Mouse (Mus musculus) heart, adult 2 months (tissue): ENCODE measurements around the gene Naa16. TPM values are rescaled to one million over a fixed set of nuclear protein-coding genes. Genes with fewer than 3 reads are reported as not detected.

ENCODE experiments used
- DNase-seq, 2 experiments: peaks; one replicate each; pipeline ENCODE4 v3.0.0; 2021
- H3K27ac ChIP-seq: fragments of 200-600 bp; 2 replicates; pipeline ENCODE4 v1.8.1; 2022
- H3K27me3 ChIP-seq: fragments of 200-500 bp; 2 replicates; pipeline ENCODE4 v1.6.1; 2012; ENCODE audit warnings: mild to moderate bottlenecking, low read length, inconsistent platforms, mixed read lengths; ENCODE audit not compliant: control insufficient read depth, insufficient read depth
- H3K36me3 ChIP-seq: fragments of 200-500 bp; 2 replicates; pipeline ENCODE4 v1.6.1; 2012; ENCODE audit warnings: low read length, inconsistent platforms; ENCODE audit not compliant: control insufficient read depth, insufficient read depth
- H3K4me1 ChIP-seq: fragments of 200-500 bp; 2 replicates; pipeline ENCODE4 v1.6.1; 2011; ENCODE audit warnings: low read length; ENCODE audit not compliant: control insufficient read depth, insufficient read depth
- H3K4me3 ChIP-seq: fragments of 200-600 bp; 2 replicates; pipeline ENCODE4 v1.8.1; 2022
- H3K79me2 ChIP-seq: fragments of 200-500 bp; replicated peaks from 2 replicates; pipeline ENCODE4 v1.6.1; 2012; ENCODE audit warnings: mild to moderate bottlenecking, inconsistent platforms, low read length, moderate library complexity, mixed read lengths; ENCODE audit not compliant: control insufficient read depth, insufficient read depth
- H3K9ac ChIP-seq: fragments of 200-500 bp; 2 replicates; pipeline ENCODE4 v1.6.1; 2012; ENCODE audit warnings: low read depth, mild to moderate bottlenecking, control low read depth, inconsistent platforms, low read length, mixed read lengths
- CTCF ChIP-seq: fragments of 200-600 bp; IDR thresholded peaks from 2 replicates; pipeline ENCODE4 v1.8.1; 2022; ENCODE audit warnings: antibody characterized with exemption, mild to moderate bottlenecking, moderate library complexity
- EP300 ChIP-seq: fragments of 200-500 bp; IDR thresholded peaks from 2 replicates; pipeline ENCODE4 v1.6.1; 2011; ENCODE audit warnings: low read depth, low read length, control low read depth; ENCODE audit not compliant: insufficient read depth
- POLR2A ChIP-seq: fragments of 200-500 bp; IDR thresholded peaks from 2 replicates; pipeline ENCODE4 v1.6.1; 2011; ENCODE audit warnings: mild to moderate bottlenecking, low read depth, low read length, control low read depth; ENCODE audit not compliant: insufficient read depth
- WGBS: fragments of 180-500 bp; shearing (Covaris S2); methylation state at CpG from one replicate; pipeline ENCODE4 v1.1.7; 2018; 5-methylcytosine and 5-hydroxymethylcytosine counted together
- intact Hi-C: fragments of 180-260 bp; cut with DNase I; formaldehyde crosslinking; loops from one replicate; pipeline ENCODE4 v1.15.1; 2025
- polyA plus RNA-seq: library from polyadenylated mRNA; depleted of rRNA; stranded (reverse); fragments of >200 nt; gene quantifications from 2 replicates; pipeline ENCODE4 v1.2.3, GENCODE M21; 2012
- total RNA-seq, 2 experiments: library from RNA; stranded (reverse); gene quantifications; 2 replicates each; pipeline ENCODE4 v1.2.3; 2021

The Naa16 gene
- total and polyA plus RNA-seq, 3 experiments: 1.8 to 9.7 (median 7.9) TPM

- no peaks in the 10 kb centered on the region for H3K27me3 ChIP-seq
- no peak for DNase-seq
- WGBS: 63% methylated on average over 4 of the region's 4 CpGs
- H3K9ac ChIP-seq: no peak overlapping the region
- H3K4me1 ChIP-seq: no peaks in the 10 kb centered on the region; the same call in 1 of the 2 replicates
- H3K36me3 ChIP-seq: no peaks in the 10 kb centered on the region
- TF ChIP-seq EP300 (no peak), CTCF (no peak), POLR2A (no peak)
- H3K79me2 ChIP-seq: no peaks in the 10 kb centered on the region
- H3K27ac ChIP-seq: no peak overlapping the region
- no peak overlapping the region for H3K4me3 ChIP-seq
- intact Hi-C loops: no loop called here
Observed at GRCm38 (mm10) chr14:79312719-79313118, 77.9 kb downstream of the Naa16 start.

GRCm38 (mm10) chr14:79311918-79312454 is 78.6 kb downstream of the Naa16 start:
- Histone ChIP-seq H3K9ac (no peak overlapping the region), H3K4me3 (no peak overlapping the region), H3K27ac (no peak overlapping the region), H3K4me1 (no peaks in the 10 kb centered on the region; the same call in 1 of the 2 replicates), H3K36me3 (no peaks in the 10 kb centered on the region), H3K27me3 (no peaks in the 10 kb centered on the region), H3K79me2 (no peaks in the 10 kb centered on the region)
- 38% methylated on average over 4 of the region's 4 CpGs for WGBS
- DNase-seq: no peak
- intact Hi-C loops: no loop called here
- TF ChIP-seq EP300: no peak
- no peak for TF ChIP-seq CTCF
- TF ChIP-seq POLR2A: no peak

GRCm38 (mm10) chr14:79309115-79309514 is 81.5 kb downstream of the Naa16 start:
- no peak for DNase-seq
- no peak overlapping the region for H3K9ac ChIP-seq
- no peaks in the 10 kb centered on the region for H3K27me3 ChIP-seq
- no peak overlapping the region for H3K27ac ChIP-seq
- H3K4me3 ChIP-seq: no peak overlapping the region
- H3K4me1 ChIP-seq: no peaks in the 10 kb centered on the region
- intact Hi-C loops: no loop called here
- no peaks in the 10 kb centered on the region for H3K36me3 ChIP-seq
- no peak for TF ChIP-seq EP300
- no peak for TF ChIP-seq POLR2A
- no peak for TF ChIP-seq CTCF
- no peaks in the 10 kb centered on the region for H3K79me2 ChIP-seq
- 80% methylated on average over 4 of the region's 4 CpGs for WGBS

- no peak for DNase-seq
- no peaks in the 10 kb centered on the region for H3K36me3 ChIP-seq
- no peaks in the 10 kb centered on the region for H3K79me2 ChIP-seq
- no peak for TF ChIP-seq POLR2A
- TF ChIP-seq EP300: no peak
- TF ChIP-seq CTCF: no peak
- no peak overlapping the region for H3K27ac ChIP-seq
- no peaks in the 10 kb centered on the region for H3K27me3 ChIP-seq
- no peaks in the 10 kb centered on the region for H3K4me1 ChIP-seq
- 65% methylated on average over 4 of the region's 4 CpGs for WGBS
- H3K4me3 ChIP-seq: no peak overlapping the region
- H3K9ac ChIP-seq: no peak overlapping the region
- intact Hi-C loops: no loop called here
Observed at GRCm38 (mm10) chr14:79308364-79308763, 82.2 kb downstream of the Naa16 start.

GRCm38 (mm10) chr14:79307908-79308307 is 82.7 kb downstream of the Naa16 start:
- Histone ChIP-seq H3K27me3 (no peaks in the 10 kb centered on the region), H3K79me2 (no peaks in the 10 kb centered on the region), H3K4me3 (no peak overlapping the region), H3K27ac (no peak overlapping the region), H3K9ac (no peak overlapping the region), H3K36me3 (no peaks in the 10 kb centered on the region), H3K4me1 (no peaks in the 10 kb centered on the region)
- no peak for DNase-seq
- intact Hi-C loops: no loop called here
- TF ChIP-seq POLR2A: no peak
- TF ChIP-seq CTCF: no peak
- TF ChIP-seq EP300: no peak
- WGBS: 51% methylated on average over 5 of the region's 5 CpGs

GRCm38 (mm10) chr14:79307138-79307537 is 83.4 kb downstream of the Naa16 start:
- Histone ChIP-seq H3K79me2 (no peaks in the 10 kb centered on the region), H3K4me3 (no peak overlapping the region), H3K27ac (no peak overlapping the region), H3K9ac (no peak overlapping the region), H3K4me1 (no peaks in the 10 kb centered on the region), H3K36me3 (no peaks in the 10 kb centered on the region), H3K27me3 (no peaks in the 10 kb centered on the region)
- intact Hi-C loops: no loop called here
- 95% methylated on average over 7 of the region's 7 CpGs for WGBS
- DNase-seq: no peak
- TF ChIP-seq CTCF (no peak), EP300 (no peak), POLR2A (no peak)

GRCm38 (mm10) chr14:79304873-79305464 is 85.6 kb downstream of the Naa16 start:
- peaks cover 2% of the 10 kb centered on the region; the same call in 1 of the 2 replicates for H3K4me1 ChIP-seq
- TF ChIP-seq CTCF: no peak
- no peak for TF ChIP-seq EP300
- no peak for TF ChIP-seq POLR2A
- H3K27ac ChIP-seq: no peak overlapping the region
- DNase-seq: no peak
- no peaks in the 10 kb centered on the region for H3K79me2 ChIP-seq
- 85% methylated on average over 6 of the region's 6 CpGs for WGBS
- no peaks in the 10 kb centered on the region for H3K36me3 ChIP-seq
- H3K4me3 ChIP-seq: no peak overlapping the region
- H3K27me3 ChIP-seq: no peaks in the 10 kb centered on the region
- intact Hi-C loops: no loop called here
- no peak overlapping the region for H3K9ac ChIP-seq
